Mouse (Mus musculus) gastrocnemius, postnatal 36 days (tissue): ENCODE measurements around the gene Mrps10. TPM values are rescaled to one million over a fixed set of nuclear protein-coding genes. Genes with fewer than 3 reads are reported as not detected.
A peak's percentile ranks its signal among the peaks of the same experiment; 100 is the strongest.
"Not testable (repeated sequence)": the region's sequence is repeated elsewhere in the genome, so short reads cannot be mapped to it uniquely, and the experiment has no call there.

Experiments used
- DNase-seq, 2 experiments: peaks; one replicate each; pipeline ENCODE4 v3.0.0; 2022
- intact Hi-C: fragments of 180-260 bp; cut with DNase I; formaldehyde crosslinking; loops from one replicate; pipeline ENCODE4 v1.15.1; 2025
- long read RNA-seq, 2 experiments: library from polyadenylated mRNA; stranded (forward); transcript quantifications; one replicate each; pipeline ENCODE4 v2.0.0; 2021
- total RNA-seq, 2 experiments: library from RNA; stranded (reverse); gene quantifications; 2 replicates each; pipeline ENCODE4 v1.2.3; 2021

Mrps10 gene
- total RNA-seq = 10 to 100 TPM; 31.9 to 33.7 TPM
- long read RNA-seq, experiment 1, transcript Mrps10-204 (7 exons, 1,017 nt) = major isoform, 51 of 96 reads
- long read RNA-seq, experiment 1, transcript Mrps10-203 (7 exons, 1,018 nt) = minor isoform, 40 of 96 reads
- long read RNA-seq, experiment 1, partial matches to known transcripts = 3 of 96 reads
- long read RNA-seq, experiment 1, other reads (novel, unspliced or antisense) = 2 of 96 reads
- long read RNA-seq, experiment 2, transcript Mrps10-203 (7 exons, 1,018 nt) = major isoform, 51 of 100 reads
- long read RNA-seq, experiment 2, transcript Mrps10-204 (7 exons, 1,017 nt) = minor isoform, 41 of 100 reads
- long read RNA-seq, experiment 2, partial matches to known transcripts = 2 of 100 reads
- long read RNA-seq, experiment 2, other reads (novel, unspliced or antisense) = 6 of 100 reads

DNA sequence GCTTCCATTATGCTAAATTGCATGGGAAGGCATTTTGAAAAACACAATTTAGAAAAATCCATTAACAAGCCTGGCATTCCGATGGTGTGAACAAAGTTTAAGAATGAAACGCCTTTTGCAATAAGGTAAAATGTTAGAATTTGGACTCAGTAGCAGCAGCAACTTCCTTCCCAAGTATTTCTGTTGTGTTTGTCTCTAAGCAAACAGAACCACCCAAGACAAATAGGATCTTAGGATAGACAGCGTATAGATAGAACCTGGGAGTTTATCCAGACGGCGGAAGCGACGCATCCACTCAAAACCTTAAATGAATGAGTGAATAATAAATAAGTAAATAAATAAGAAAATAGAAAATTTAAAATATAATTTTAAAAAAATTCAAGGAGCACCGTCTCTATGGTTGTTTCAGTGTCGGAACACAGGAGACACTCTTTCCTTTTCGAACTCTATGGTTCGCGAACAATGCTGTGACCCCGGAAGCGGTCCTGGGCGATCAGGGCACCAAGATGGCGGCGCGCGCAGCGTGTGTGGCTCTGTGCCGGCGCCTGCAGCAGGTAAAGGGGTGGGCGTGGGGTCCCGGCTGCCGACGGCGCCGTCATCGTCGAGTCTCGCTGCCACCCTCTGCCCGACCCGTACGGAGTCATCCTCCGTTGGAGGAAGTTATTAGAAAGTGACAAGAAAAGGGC is at the start of gene Mrps10:
Gene Mrps10, plus strand, starts transcription at position 487 of the 686 bp plus-strand sequence.
- intact Hi-C loops = no loop called here

DNA sequence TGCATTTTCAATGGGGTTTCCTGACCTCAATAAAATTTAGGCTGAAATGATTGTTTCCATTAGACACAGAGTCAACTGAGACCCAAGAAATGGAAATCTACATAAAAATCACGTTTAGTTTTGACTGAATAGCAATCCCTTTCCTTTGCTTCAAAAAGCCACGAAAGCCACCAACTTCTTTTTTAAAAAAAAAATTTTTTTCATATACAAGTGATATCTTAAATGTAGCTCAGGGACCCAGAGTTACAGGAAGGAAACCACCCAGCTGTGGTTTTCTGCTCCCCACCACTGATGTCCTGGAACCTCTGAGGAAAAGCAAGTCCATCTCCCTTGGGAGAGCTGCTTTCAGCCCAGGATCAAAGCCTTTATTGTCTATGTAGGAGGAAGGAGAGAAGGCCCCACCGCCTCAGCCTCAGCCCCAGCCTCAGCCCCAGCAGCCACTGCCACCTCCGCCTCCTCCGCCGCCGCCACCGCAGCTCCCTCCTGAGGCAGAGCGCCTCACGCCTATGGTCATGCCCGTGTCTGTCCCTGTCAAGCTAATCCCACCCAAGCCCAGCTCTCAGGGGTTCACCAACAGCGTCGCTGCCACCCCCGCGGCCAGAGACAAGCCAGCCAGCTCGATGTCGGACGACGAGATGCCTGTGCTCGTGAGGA is 49.6 kb upstream of the Mrps10 start:
- DNase-seq = no peak
- intact Hi-C loops = no loop called here

More for the DNA sequence above, at the start of gene Mrps10:
- peak; percentile 61 to 79 for DNase-seq

DNA sequence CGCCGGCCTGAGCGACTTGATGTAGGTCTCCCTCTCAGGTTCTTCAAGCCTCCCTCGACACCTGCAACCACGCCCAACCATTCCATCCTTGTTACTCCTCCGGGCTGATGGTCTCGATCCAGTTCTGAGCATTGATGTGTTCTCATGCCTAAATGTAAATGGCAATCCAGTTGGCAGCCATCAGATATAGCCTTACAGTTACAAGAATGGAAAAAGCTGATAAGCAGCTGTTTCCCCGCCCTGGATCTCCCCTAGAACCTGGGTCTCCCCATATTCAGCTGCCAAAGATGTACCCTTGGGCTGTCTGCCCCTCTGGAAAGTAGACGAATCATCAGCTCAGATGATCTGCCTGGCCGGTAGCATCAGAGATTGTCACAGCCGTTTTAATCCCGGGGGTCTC is 48.9 kb upstream of the Mrps10 start:
- intact Hi-C loops = no loop called here
- no peak for DNase-seq

DNA sequence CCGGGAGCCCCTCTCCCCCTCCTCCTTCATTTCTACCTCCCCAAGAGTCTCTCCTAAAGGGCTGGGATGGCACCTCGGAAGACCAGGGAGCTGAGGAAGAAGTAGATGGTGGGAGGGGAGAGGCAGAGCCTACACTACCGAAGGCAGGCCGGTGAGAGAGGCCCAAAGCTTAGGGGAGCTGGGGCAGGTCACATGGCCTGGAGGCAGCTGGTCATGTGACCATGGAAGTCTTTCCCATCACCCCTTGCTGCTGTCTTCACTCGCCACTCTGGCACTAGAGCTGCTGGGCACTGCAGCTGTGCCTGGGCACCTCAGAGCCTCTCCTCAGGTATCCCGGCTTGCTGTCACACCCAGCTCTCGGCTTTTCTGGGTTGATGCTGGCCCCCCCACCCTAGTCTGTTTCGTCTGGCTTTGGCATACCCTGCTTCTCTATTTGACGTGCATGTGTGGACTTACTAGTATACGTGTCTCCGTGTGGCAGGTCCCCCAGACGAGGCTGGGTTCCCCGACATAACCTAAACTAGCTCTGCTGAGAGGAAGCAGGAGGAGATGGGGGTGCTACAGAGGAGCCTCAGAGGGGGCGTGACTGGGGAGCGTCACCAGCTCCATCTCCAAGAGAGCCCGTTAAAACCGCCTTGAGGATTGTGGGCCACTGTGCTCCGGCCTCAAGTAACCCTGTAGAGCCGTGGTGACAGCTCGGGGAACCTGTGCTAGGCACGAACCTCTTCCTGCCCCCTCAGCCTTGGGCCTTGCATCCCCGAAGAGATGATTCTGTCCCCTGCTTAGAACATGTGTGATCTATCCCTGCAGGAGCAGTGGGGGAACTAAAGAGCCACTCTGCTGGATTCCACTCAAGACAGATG is 46.3 kb upstream of the Mrps10 start:
- no peak for DNase-seq
- intact Hi-C loops = no loop called here

DNA sequence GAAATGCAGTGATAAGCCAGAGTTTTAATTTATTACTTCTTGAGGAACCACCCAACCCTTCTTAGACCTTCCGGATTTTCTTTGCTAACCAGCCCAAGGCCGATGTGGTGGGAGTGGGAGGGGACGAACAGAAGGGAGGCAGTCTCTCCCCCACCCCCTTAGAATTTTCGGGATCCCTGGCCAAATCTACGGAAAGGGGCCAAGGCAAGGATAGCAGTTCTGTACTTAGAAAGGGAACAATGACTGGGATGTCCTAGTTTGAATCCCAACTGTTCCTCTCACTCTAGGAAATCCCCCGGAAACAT is 45.7 kb upstream of the Mrps10 start:
- intact Hi-C loops = no loop called here
- DNase-seq = no peak

DNA sequence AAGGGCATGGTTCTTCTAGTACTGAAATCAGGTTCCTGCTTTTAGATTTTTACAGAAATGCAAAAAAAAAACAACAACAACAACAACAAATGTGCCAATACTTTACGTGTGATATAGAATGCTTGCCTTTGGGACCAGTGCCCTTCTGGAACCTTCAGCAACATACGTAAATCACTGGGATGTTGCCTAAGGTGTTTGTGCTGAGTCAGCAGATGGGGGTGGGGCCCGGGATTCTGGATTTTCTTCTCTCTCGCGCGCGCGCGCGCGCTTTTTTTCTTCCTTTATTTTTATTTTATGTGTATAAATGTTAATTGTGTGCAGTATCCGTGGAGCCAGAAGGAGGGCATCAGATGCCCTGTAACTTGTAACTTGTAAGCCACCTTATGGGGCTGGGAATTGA is 41.1 kb upstream of the Mrps10 start:
- no peak for DNase-seq
- intact Hi-C loops = no loop called here

DNA sequence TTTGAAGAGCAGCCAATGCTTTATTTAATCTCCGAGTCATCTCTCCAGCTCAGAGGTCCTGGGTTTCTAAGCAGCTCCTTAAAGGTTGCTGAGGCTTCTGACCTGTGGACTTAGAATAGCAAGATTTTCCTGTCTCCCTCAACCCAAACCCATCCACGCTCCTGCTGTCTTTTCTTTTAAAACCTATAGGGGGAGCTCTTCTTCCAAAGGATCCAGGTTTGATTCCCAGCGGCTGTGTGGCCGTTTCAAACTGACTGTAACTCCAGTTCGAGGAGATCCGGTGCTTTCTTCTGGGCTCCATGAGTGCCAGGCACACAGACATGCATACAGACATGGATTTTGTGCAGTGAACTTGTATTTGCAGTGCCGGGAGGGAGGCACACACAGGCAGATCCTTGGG is 40.7 kb upstream of the Mrps10 start:
- DNase-seq = no peak
- intact Hi-C loops = no loop called here

DNA sequence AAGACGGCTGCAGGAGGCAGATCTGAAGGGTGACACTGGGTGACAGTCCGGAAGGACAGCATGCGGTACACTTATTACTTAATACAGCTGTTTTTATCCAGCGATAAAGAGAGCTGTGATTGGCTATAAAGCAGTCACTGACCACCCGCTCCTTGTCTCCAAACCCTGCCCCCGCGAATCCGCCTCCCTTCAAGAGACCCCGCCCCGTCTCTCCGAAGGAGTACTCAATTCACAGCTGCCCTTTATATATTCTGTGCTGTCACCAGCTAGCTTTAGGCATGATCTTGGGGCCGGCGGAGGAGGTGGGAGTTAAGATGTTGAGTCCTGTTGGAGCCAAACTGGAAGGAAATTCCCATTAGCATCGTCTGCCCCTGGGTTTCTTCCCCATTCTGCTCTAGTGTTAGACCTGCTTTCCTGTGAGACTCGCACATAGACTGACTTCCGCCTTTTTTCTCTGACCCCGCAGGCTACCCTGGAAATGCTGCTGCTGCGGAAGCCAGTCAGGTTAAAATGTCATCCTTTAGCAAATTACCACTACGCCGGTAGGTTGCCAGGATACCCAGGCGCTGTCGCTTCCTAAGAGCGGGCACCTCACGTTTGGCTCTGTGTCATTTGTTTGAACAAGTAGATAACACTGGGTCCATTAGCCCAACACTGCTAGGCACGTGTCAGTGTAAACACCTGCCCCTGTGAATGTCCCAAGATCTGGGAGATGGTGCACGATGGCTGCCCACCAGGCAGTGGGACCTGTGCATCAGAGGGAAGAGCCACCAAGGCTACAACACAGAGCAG is 39.9 kb upstream of the Mrps10 start:
- DNase-seq = no peak
- intact Hi-C loops = no loop called here

DNA sequence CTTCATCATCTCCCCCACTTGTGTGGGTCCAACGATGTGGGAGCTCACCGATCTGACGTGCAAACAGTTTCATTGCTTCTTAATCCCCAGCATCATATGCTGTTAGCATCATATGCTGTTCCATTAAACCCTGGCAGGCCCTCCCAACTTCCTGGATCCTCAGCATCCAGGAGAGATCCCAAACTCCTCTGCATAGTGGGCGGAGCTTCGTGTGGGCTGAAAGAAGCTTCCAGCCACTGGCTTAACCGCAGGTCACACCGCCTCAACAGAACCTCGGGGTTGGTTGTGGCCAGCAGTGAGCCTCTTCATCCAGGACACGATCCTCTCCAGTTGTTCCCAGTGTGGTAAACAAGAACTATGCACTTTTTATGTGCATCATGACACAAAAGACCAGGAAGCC is 38.1 kb upstream of the Mrps10 start:
- DNase-seq = no peak
- intact Hi-C loops = loop anchor here (10.0 kb wide), 1 partner anchor 286 kb away; no protein-coding TSS in a partner anchor

DNA sequence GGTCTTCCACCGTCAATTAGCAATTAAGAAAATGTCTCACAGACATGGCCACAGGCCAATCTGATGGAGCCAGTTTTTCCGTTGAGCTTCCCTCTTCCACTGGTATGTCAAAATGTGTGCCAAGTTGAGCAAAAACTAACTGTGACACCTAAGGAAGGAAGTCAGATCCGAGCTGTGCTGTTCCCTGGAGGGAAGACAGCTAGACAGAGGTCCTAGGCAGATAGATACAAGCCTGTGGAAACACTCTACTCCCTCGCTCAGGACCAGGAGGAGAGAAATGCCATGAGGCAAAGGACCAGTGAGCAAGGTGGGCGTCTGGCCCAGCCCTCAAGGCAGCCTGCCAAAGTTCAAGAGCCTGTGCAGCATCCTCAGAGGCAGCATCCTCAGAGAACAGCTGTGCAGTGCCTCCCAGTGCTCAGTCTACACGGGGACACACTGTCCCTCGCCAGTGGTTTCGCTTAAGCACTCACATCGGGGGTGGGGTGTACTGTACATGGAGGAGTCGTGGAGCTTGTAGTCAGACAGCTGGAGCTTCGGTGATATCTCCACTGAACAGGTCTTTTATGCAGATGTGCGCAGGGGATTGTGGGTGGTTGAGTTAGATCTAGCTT is 36.6 kb upstream of the Mrps10 start:
- intact Hi-C loops = loop anchor here (10.0 kb wide), 1 partner anchor 287 kb away; no protein-coding TSS in a partner anchor
- DNase-seq = peak; percentile 16 to 29

DNA sequence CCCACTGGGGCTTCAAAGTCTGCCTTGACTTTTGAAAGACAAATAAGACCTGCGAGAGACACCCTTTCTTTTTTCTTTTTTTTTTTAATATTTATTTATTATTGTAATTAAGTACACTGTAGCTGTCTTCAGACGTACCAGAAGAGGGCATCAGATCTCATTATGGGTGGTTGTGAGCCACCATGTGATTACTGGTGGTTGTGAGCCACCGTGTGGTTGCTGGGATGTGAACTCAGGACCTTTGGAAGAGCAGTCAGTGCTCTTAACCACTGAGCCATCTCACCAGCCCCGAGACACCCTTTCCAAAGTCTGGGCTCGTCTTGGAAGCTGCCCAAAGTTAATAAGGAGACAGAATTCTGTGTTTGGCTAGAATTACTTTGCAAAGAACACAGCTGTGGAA is 36.0 kb upstream of the Mrps10 start:
- intact Hi-C loops = loop anchor here (10.0 kb wide), 1 partner anchor 288 kb away; no protein-coding TSS in a partner anchor
- not testable (repeated sequence) for DNase-seq

DNA sequence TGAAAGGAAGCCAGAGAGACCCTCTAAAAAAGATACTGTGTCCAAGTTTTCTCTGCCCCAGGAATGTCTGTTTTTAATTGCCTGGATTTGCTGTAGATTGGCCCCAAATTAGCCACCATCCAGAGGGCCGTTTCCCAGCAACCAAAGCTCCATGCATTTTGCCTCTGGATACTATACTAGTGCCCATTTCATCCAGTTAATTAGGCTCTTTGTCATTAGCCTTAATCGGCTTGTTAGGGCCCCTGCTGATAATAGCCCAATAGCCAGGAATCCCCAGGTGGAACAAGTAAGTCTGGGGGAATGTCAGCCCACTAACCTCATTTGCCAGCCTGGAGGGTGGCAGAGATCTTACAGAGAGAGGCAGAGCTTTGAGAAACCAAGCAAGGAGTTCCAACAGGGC is 35.3 kb upstream of the Mrps10 start:
- no peak for DNase-seq
- intact Hi-C loops = loop anchor here (10.0 kb wide), 1 partner anchor 289 kb away; no protein-coding TSS in a partner anchor

DNA sequence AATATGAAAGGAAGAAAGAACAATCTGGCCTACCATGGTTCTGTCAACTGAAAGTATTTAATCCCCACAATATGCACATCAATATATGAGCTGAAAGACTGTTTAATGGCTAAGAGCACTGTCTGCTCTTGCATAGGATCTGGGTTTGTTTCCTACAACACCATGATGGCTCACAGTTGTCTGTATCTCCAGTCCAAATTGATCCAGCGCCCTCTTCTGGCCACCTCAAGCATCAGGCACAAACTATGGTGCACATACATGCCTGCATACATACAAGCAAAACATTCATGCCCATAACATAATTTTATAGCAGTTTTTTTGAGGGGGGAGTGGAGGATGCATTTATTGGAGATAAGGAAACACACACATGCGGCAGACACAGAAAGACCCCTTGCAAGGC is 25.6 kb upstream of the Mrps10 start:
- intact Hi-C loops = no loop called here
- DNase-seq = no peak

DNA sequence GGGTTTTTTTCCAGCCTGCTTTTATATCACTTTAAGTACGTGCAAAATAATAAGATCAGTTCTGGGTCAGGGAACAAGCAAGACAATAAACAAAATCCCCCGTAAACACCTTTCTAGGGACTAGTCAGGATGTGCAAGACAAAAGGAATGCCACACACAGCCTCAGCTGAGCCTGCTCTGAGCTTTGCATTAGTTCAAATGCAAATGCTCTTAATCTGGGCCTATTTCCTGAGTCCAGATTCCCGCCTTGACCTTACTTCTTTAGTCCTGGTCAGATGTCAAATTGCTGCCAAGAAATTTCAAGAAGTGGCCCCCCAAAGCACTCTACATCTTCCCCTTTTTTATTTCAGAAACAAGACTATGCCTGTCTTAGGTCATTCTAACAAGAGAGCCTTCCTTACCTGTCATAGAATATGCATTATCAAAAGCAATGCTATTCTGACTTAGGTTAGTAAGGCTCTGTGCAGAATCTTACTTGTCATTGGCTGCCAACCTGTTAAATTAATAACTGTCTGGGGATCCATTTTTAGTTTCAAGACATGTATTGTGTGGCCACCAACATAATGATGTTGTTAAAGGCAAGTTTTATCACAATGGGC is 18.9 kb upstream of the Mrps10 start:
- intact Hi-C loops = no loop called here
- no peak for DNase-seq

DNA sequence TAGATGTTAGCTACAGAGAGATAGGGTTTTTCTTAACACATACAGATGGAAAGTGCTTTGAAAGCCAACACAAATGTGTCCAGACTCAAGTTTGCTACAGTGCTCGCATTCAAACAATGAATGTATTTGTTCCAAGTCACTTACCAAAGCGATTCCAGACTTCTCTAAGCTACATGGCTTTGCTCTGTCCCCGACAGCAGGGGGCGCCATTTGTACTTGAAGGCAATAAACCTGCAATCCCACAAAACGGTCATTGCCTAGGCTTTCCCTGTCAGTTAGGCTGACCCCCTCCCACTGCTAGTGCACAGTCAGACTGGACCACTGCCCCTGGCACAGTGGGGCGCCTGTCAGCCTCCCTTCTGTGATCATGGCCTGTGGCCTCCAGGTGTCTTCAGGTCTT is 8.7 kb upstream of the Mrps10 start:
- DNase-seq = no peak
- intact Hi-C loops = no loop called here

DNA sequence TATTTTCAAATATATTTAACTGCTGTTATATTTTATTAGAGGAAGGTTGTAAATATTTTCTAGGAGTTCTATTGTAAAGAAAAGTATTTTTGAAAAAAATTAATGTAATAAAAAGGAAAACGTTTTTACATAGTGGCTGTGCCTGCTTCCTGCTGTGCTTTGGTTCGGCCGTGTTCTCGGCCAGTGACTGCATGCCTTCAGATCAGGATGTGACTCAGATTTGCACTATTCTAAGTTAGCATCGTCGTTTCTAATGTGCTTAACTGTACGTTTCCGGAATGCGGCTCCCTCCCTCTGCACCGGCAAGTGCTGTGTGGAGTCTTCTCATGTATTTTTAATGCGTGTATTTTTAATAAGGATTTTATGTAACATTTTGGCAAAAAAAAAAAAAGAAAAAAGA is 7.3 kb upstream of the Mrps10 start:
- intact Hi-C loops = no loop called here
- DNase-seq = no peak

DNA sequence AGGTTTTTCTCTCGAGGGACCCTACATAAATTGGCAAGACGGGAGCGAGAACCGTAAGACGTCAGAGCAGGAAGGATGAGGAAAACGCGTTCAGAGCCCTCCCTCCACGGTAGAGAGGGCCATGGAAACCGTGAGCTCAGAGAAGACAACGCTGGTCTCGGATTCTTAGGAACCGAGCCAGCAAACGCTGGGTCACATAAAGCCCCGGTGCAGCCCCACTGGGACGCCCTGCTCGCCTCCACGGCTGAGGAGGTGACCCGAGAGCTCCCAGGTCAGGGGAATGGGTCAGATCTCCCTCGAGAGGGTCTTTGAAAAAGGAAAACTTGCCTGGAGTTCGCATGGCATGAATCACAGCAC is 378 bp downstream of the Mrps10 start:
- DNase-seq = no peak
- intact Hi-C loops = no loop called here

DNA sequence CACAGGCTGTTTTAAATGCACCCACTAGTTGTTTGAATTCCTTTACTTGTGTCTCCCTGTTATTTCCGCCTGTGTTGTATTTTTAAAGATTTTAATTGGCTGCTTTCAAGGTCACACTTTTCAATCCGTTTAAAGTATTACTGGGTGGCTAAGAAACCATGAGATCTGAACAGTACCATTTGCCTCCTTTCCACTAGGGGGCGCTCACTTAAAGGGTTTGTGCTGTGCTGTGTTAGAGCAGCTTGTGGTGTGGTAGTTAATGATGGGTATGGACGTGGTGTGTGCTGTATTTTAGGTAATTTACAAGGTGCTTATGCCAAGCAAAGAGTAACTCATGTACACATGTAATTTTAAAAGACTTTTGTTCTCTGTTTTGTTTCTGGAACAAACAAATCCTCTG is 2.8 kb downstream of the Mrps10 start:
- intact Hi-C loops = no loop called here
- DNase-seq = peak in 1 of 2 experiments; percentile 29

DNA sequence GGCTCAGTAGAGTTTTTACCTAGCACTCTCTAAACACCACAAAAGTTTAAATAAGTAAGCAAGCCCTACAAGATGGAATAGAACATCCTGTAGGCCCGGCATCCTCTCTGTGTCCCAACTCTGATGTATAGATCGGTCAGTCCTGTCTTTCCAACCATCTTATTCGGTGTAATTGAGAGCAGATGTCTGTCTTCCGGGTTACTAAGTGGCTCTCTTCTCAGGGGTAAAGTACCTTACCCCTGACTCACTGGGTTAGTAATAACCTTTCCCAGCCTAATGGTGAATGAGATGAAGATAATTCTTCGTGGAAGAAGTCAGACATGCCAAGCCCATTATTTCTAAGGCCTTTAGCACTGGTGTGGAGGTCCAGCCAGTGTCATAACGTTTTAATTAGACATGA is 5.3 kb downstream of the Mrps10 start:
- intact Hi-C loops = no loop called here
- no peak for DNase-seq
